Mouse (Mus musculus) CH12.LX (cell line): ENCODE measurements around the gene Extl1.

Experiments
- CHD1 ChIP-seq: IDR thresholded peaks from 2 replicates; pipeline ENCODE4 v1.6.1; 2012; ENCODE audit warnings: low read depth, low read length, improper control_type of control experiment, inconsistent platforms
- CTCF ChIP-seq, 2 experiments: IDR thresholded peaks in 1 of 2; conservative IDR thresholded peaks in 1 of 2; 2 replicates each; pipeline ENCODE4 v1.5.1; 2011 to 2012; ENCODE audit warnings: low read depth in 2 of 2, low read length in 2 of 2, improper control_type of control experiment in 1 of 2, inconsistent platforms in 1 of 2, mild to moderate bottlenecking in 1 of 2, moderate library complexity in 1 of 2
- E2F4 ChIP-seq: IDR thresholded peaks from 2 replicates; pipeline ENCODE4 v1.6.1; 2011; ENCODE audit warnings: low read depth, low read length, improper control_type of control experiment; ENCODE audit not compliant: insufficient replicate concordance
- EP300 ChIP-seq: IDR thresholded peaks from 2 replicates; pipeline ENCODE4 v1.6.1; 2011; ENCODE audit warnings: low read length, improper control_type of control experiment
- ETS1 ChIP-seq: conservative IDR thresholded peaks from 2 replicates; pipeline ENCODE4 v1.6.1; 2012; ENCODE audit warnings: low read depth, mild to moderate bottlenecking, inconsistent platforms, low read length, improper control_type of control experiment, moderate library complexity
- GABPA ChIP-seq: IDR thresholded peaks from 2 replicates; pipeline ENCODE4 v1.6.1; 2012; ENCODE audit warnings: low read depth, low read length, improper control_type of control experiment, inconsistent platforms; ENCODE audit not compliant: insufficient replicate concordance
- JUND ChIP-seq: conservative IDR thresholded peaks from 2 replicates; pipeline ENCODE4 v1.6.1; 2011; ENCODE audit warnings: low read depth, low read length, improper control_type of control experiment
- MAX ChIP-seq: IDR thresholded peaks from 2 replicates; pipeline ENCODE4 v1.6.1; 2011; ENCODE audit warnings: low read length, improper control_type of control experiment
- MEF2A ChIP-seq: IDR thresholded peaks from 2 replicates; pipeline ENCODE4 v1.6.1; 2014; ENCODE audit warnings: low read depth, mild to moderate bottlenecking, inconsistent platforms, low read length, improper control_type of control experiment, borderline replicate concordance
- POLR2A ChIP-seq: IDR thresholded peaks from 2 replicates; pipeline ENCODE4 v1.6.1; 2011; ENCODE audit warnings: low read depth, mild to moderate bottlenecking, improper control_type of control experiment, low read length
- SMC3 ChIP-seq: IDR thresholded peaks from 2 replicates; pipeline ENCODE4 v1.6.1; 2011; ENCODE audit warnings: low read depth, low read length, improper control_type of control experiment
- TCF12 ChIP-seq: IDR thresholded peaks from 2 replicates; pipeline ENCODE4 v1.6.1; 2014; ENCODE audit warnings: low read depth, mild to moderate bottlenecking, inconsistent platforms, low read length, improper control_type of control experiment
- UBTF ChIP-seq: IDR thresholded peaks from 2 replicates; pipeline ENCODE4 v1.6.1; 2012; ENCODE audit warnings: low read depth, mild to moderate bottlenecking, inconsistent platforms, low read length, improper control_type of control experiment, moderate library complexity
- USF1 ChIP-seq: IDR thresholded peaks from 2 replicates; pipeline ENCODE4 v1.6.1; 2014; ENCODE audit warnings: low read depth, mild to moderate bottlenecking, inconsistent platforms, low read length, improper control_type of control experiment

- no peak for TF ChIP-seq JUND
- no peak for TF ChIP-seq CTCF (conservative IDR thresholded peaks at IDR 0.05 in 1 of 2, IDR thresholded peaks at IDR 0.05 in 1 of 2; ENCODE audit: low read depth in 2 of 2, low read length in 2 of 2)
- TF ChIP-seq E2F4: no peak
- TF ChIP-seq SMC3: no peak
- no peak for TF ChIP-seq MAX
- no peak for TF ChIP-seq MEF2A
- no peak for TF ChIP-seq EP300
- no peak for TF ChIP-seq GABPA
- no peak for TF ChIP-seq POLR2A
- TF ChIP-seq USF1: no peak
- TF ChIP-seq CHD1: no peak
- no peak for TF ChIP-seq UBTF
- no peak for TF ChIP-seq ETS1
- no peak for TF ChIP-seq TCF12
Observed at GRCm38 (mm10) chr4:134328832-134329231, 54.8 kb downstream of the Extl1 start.
